Mouse (Mus musculus) forebrain, embryonic 14.5 days (tissue): ENCODE results near the gene Ppat. TPM values are rescaled to one million over a fixed set of nuclear protein-coding genes. Genes with fewer than 3 reads are reported as not detected.
A peak's percentile ranks its signal among the peaks of the same experiment; 100 is the strongest.
"Not testable (repeated sequence)": the region's sequence is repeated elsewhere in the genome, so short reads cannot be mapped to it uniquely, and the experiment has no call there.

Source experiments
- ATAC-seq: fragments of 200-750 bp; cut with Nextera tagmentation; 2 replicates; pipeline ENCODE4 v1.8.0; 2017; ENCODE audit warnings: mild to moderate bottlenecking, moderate library complexity
- DNase-seq: peaks from one replicate; pipeline ENCODE4 v3.0.0-alpha.2; 2015; ENCODE audit warnings: low spot score
- H3K27ac ChIP-seq: fragments of 300-500 bp; sonication (generic); 2 replicates; pipeline ENCODE4 v1.5.1; 2014; ENCODE audit warnings: low read depth, mild to moderate bottlenecking, control low read depth, low read length, moderate library complexity
- H3K27me3 ChIP-seq: fragments of 300-500 bp; sonication (generic); replicated peaks from 2 replicates; pipeline ENCODE4 v1.6.1; 2014; ENCODE audit warnings: low read length, control low read depth, mixed read lengths; ENCODE audit not compliant: control insufficient read depth, insufficient read depth
- H3K36me3 ChIP-seq: fragments of 300-500 bp; sonication (generic); 2 replicates; pipeline ENCODE4 v1.6.1; 2014; ENCODE audit warnings: low read length, control low read depth; ENCODE audit not compliant: control insufficient read depth, insufficient read depth
- H3K4me1 ChIP-seq: fragments of 300-500 bp; sonication (generic); 2 replicates; pipeline ENCODE4 v1.6.1; 2014; ENCODE audit warnings: antibody characterized with exemption, low read length, control low read depth; ENCODE audit not compliant: control insufficient read depth, insufficient read depth
- H3K4me2 ChIP-seq: fragments of 300-500 bp; sonication (generic); 2 replicates; pipeline ENCODE4 v1.6.1; 2014; ENCODE audit warnings: mild to moderate bottlenecking, control low read depth, low read length
- H3K4me3 ChIP-seq: fragments of 300-500 bp; sonication (generic); 2 replicates; pipeline ENCODE4 v1.5.1; 2014; ENCODE audit warnings: low read depth, low read length, control low read depth
- H3K9ac ChIP-seq: fragments of 300-500 bp; sonication (generic); 2 replicates; pipeline ENCODE4 v1.6.1; 2014; ENCODE audit warnings: mild to moderate bottlenecking, low read length, control low read depth, moderate library complexity
- H3K9me3 ChIP-seq: fragments of 300-500 bp; sonication (generic); replicated peaks from 2 replicates; pipeline ENCODE4 v1.6.1; 2016; ENCODE audit warnings: low read length, control low read depth, mixed read lengths; ENCODE audit not compliant: control insufficient read depth
- WGBS: fragments of 180-500 bp; shearing (Covaris S2); extraction: QIAGEN DNeasy Blood & Tissue Kit; methylation state at CpG from one replicate; pipeline ENCODE4 v1.1.7; 2014; 5-methylcytosine and 5-hydroxymethylcytosine counted together
- polyA plus RNA-seq: library from polyadenylated mRNA; unstranded; fragments of >200 nt; fragmentation: Nextera tagmentation; extraction: Ambion mirVana; gene quantifications from 2 replicates; pipeline ENCODE4 v1.2.1, GENCODE M21; 2014

Gene Ppat
- polyA plus RNA-seq, 1 experiment from 2014 or later = 19.5 TPM

DNA sequence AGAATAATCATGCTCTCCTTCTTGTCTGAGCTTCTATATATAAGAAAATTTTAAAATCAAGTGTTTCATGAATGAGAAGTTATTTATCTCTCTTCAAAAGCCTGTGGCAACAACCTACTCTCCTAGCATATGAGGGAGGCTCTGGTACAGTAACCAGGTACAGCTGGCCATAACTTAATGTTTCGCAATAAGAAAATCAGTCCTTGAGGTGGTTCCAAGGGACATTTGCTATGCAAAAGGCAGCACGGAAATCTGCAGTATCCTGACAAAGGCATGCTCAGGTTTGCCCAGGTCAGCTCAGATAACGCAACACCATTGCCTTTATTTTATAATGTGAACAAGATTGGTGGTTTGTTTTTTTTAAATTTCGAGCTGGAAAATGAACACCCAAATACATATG, 9.4 kb downstream of the Ppat start:
- WGBS = 95% methylated on average over 4 of the region's 4 CpGs
- H3K27me3 ChIP-seq = no peaks in the 10 kb centered on the region
- ATAC-seq (no peak), DNase-seq (no peak)
- H3K9me3 ChIP-seq = no peaks in the 10 kb centered on the region
- H3K27ac ChIP-seq = no peak overlapping the region
- no peak overlapping the region for H3K9ac ChIP-seq
- H3K36me3 ChIP-seq = peaks cover 5% of the 10 kb centered on the region; the same call in 1 of the 2 replicates
- no peak overlapping the region for H3K4me3 ChIP-seq
- peaks cover 4% of the 10 kb centered on the region; the same call in 1 of the 2 replicates for H3K4me1 ChIP-seq
- H3K4me2 ChIP-seq = no peak overlapping the region

DNA sequence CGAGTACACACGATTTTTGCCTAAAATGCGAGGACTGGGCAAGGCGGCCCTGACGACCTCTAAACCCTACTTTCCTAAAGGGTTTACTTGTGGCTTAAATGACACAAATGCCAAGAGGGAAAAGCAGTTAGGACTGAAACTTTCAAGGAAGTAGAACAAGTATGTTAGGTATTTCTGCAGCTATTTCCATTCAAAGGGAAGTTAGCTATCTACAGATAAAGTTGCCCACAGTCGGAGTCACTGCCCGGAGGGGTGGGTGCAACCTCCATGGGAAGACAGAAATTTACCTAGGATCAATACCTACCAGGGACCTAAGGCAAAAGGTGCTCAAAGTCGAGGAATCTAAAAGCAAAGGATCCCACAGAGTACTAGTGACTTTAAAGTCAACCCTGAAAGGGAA, 11.7 kb downstream of the Ppat start:
- Histone ChIP-seq H3K36me3 (peaks cover 5% of the 10 kb centered on the region; the same call in 1 of the 2 replicates), H3K4me1 (no peaks in the 10 kb centered on the region), H3K4me3 (no peak overlapping the region), H3K27ac (no peak overlapping the region), H3K27me3 (no peaks in the 10 kb centered on the region), H3K9ac (no peak overlapping the region), H3K4me2 (no peak overlapping the region), H3K9me3 (no peaks in the 10 kb centered on the region)
- no peak for ATAC-seq
- WGBS = 96% methylated on average over 8 of the region's 8 CpGs
- DNase-seq = no peak

DNA sequence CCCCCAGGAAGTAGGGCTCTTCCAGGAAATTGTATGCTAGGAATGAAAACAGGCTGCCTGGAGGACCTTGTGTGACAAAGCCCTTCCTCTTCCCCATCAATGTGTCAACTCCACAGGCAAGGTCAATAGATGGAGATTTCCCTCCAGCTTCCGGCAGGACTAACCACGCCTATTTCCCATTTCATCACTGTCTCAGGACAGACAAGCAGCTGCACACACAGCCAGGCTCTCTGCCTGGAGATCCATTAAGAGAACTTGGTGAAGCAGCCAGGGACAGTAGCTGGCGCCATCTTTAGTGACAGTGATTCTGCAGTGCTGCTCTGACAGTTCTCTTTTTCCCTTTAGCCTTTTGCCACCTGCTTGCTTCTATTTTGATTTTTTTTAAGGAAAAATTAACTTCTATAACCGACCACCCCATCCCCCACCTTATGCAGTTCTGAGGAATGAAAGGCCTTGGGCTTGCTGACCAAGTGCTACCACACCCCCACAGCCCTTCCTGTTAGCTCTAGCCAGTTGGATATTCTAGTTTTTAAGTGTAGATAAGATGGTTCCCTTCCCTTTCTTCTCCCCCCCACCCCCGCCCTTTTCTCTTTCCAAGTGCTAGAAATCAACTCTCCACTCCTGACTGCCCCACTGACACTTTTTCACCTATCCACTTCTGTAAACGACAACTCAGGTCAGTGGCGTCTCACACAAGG, 22.0 kb downstream of the Ppat start:
- no peaks in the 10 kb centered on the region for H3K4me1 ChIP-seq
- H3K27me3 ChIP-seq = no peaks in the 10 kb centered on the region
- no peak overlapping the region for H3K4me2 ChIP-seq
- peaks cover 3% of the 10 kb centered on the region; the same call in 1 of the 2 replicates for H3K9me3 ChIP-seq
- DNase-seq (no peak), ATAC-seq (no peak)
- H3K36me3 ChIP-seq = peaks cover 20% of the 10 kb centered on the region
- H3K4me3 ChIP-seq = no peak overlapping the region
- WGBS = 89% methylated on average over 7 of the region's 7 CpGs
- no peak overlapping the region for H3K9ac ChIP-seq
- H3K27ac ChIP-seq = no peak overlapping the region

DNA sequence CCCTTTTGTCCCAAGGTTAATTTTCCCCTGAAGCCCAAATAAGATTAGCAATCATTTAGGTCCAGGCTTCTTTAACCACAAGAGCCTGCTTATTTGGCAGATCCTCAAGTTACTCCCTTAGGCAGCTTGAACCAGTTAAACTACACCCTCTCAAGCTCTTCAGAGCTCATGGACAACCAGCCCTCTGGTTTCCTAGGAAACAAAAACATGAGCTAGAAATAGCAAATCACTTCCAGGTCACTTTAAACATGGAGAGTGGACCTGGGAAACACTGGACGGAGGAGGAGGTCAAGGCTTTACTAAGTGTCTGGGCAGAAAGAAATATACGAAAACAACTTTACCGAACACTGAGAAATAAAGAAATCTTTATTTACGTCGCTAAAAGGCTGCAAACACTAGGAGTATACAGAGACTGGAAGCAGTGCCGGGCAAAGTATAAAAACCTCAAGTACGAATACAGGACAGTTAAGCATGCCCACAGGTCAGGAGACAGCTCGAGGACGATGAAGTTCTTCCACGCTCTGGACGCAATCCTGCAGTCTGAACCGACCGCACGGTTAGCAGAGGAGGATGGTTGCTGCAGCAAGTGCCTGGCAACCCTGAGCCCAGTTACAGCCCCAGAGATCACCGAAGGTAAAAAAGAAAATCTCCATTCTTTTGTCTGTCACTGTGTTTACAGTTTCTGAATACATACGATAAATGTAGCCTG, 23.1 kb downstream of the Ppat start:
- no peak overlapping the region for H3K4me3 ChIP-seq
- DNase-seq (peak; percentile 50), ATAC-seq (no peak)
- H3K4me1 ChIP-seq = no peaks in the 10 kb centered on the region
- no peak overlapping the region for H3K4me2 ChIP-seq
- no peak overlapping the region for H3K27ac ChIP-seq
- 93% methylated on average over 16 of the region's 16 CpGs for WGBS
- no peaks in the 10 kb centered on the region for H3K27me3 ChIP-seq
- peaks cover 20% of the 10 kb centered on the region for H3K36me3 ChIP-seq
- peaks cover 3% of the 10 kb centered on the region; the same call in 1 of the 2 replicates for H3K9me3 ChIP-seq
- H3K9ac ChIP-seq = no peak overlapping the region

DNA sequence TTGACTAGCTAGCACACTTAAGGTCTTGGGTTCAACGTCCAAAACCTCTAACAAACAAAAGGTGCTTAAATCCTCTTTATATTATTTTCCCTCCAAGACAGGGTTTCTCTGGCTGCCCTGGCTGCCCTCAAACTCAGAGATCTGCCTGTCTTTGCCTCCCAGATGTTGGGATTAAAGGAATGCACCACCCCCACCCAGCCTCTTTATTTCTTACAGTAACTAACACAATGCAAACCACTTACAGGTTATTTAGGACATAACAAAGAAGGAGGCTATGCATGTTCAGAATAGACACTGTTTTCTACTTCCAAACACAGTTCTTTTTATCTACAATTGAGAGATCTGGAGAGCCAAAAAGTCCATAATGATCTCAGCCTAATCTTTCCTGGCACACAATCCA, 27.1 kb downstream of the Ppat start:
- Histone ChIP-seq H3K27ac (no peak overlapping the region), H3K4me3 (no peak overlapping the region), H3K9ac (no peak overlapping the region), H3K36me3 (peaks cover 40% of the 10 kb centered on the region), H3K4me1 (no peaks in the 10 kb centered on the region), H3K27me3 (no peaks in the 10 kb centered on the region), H3K4me2 (no peak overlapping the region), H3K9me3 (peaks cover 3% of the 10 kb centered on the region; the same call in 1 of the 2 replicates)
- WGBS = 73% methylated on average over 1 of the region's 1 CpGs
- ATAC-seq = no peak
- no peak for DNase-seq

DNA sequence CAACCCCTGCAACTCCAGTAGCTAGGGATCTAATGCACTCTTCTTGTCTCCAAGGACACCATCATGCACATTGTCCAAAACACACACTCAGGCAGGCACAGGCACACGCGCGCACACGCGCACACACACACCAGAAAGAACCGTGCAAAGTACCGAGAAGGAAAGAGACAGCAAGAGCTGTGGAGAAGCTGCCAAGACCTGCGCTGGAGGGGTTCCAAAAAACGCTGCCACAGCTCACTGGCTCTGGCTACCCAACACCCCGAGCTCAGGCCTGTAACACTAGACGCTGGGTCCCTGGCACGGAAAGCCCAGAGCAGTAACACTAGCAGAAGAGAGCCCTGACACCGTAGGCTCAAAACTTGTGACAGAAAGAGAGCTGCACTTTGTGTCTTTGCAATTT, 27.9 kb downstream of the Ppat start:
- 85% methylated on average over 13 of the region's 13 CpGs for WGBS
- Histone ChIP-seq H3K27me3 (no peaks in the 10 kb centered on the region), H3K36me3 (peaks cover 46% of the 10 kb centered on the region), H3K4me1 (no peaks in the 10 kb centered on the region), H3K27ac (no peak overlapping the region), H3K4me2 (no peak overlapping the region), H3K4me3 (no peak overlapping the region), H3K9me3 (peaks cover 3% of the 10 kb centered on the region; the same call in 1 of the 2 replicates), H3K9ac (no peak overlapping the region)
- ATAC-seq (no peak), DNase-seq (peak; percentile 41)

DNA sequence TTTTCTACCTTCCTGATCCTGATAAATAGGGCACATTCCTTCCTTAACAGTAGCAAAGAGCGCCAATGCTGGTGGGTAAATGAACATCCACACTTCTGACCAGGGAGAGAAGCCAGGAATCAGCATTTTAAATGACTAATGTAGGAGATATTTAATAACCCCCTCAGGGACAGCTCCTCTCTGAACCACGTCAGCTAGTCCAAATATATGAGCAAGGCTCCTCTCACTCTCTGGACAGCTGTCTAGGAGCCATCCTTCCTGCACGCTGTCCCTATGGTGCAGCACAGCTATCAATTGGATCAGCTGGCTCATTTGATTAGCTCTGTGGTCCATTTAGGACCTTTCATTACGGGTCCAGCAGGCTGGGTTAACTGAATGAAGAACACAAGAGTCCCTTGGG, 28.5 kb downstream of the Ppat start:
- H3K27me3 ChIP-seq = no peaks in the 10 kb centered on the region
- peaks cover 3% of the 10 kb centered on the region; the same call in 1 of the 2 replicates for H3K9me3 ChIP-seq
- H3K4me2 ChIP-seq = no peak overlapping the region
- H3K36me3 ChIP-seq = peaks cover 51% of the 10 kb centered on the region
- DNase-seq (no peak), ATAC-seq (no peak)
- no peak overlapping the region for H3K27ac ChIP-seq
- H3K4me1 ChIP-seq = no peaks in the 10 kb centered on the region
- no peak overlapping the region for H3K4me3 ChIP-seq
- WGBS = 95% methylated on average over 4 of the region's 4 CpGs
- no peak overlapping the region for H3K9ac ChIP-seq

DNA sequence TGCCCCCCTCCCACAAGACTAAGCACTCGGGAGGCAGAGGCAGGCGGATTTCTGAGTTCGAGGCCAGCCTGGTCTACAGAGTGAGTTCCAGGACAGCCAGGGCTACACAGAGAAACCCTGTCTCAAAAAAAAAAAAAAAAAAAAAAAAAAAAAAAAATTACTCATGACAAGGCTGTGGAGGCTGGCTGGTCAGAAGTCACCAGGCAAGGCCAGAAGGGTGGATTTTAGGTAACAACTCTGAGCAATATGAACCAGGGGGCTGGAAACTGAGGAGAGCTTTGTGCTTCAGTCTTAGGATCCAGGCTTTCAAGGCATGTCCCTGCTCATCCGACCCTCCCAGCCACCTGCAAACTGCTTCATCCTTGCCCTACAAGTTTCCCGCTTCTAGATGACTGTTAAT, 38.9 kb downstream of the Ppat start:
- not testable (repeated sequence) for H3K4me1 ChIP-seq, H3K27ac ChIP-seq, ATAC-seq, H3K4me2 ChIP-seq, H3K9me3 ChIP-seq, H3K9ac ChIP-seq, DNase-seq, H3K4me3 ChIP-seq, H3K27me3 ChIP-seq
- WGBS = 94% methylated on average over 5 of the region's 5 CpGs
- peaks cover 14% of the 10 kb centered on the region for H3K36me3 ChIP-seq

DNA sequence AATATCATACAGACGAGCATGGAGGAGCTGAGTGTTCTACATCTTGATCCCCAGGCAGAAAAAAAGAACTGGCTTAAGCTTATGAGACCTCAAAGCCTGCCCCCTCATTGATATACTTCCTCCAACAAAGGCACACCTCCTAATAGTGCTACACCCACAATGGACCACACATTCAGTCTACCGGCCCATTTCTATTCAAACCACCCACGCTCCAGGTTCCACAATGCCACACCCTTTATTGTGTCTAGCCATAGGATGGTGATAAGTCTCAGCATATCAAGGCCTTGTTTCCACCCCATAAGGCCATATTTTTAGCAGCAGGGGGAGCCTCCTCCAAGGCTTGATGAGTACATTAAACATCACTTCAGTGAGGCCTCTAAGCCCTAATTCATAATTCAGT, 40.6 kb downstream of the Ppat start:
- no peak for DNase-seq
- no peak for ATAC-seq
- Histone ChIP-seq H3K36me3 (peaks cover 14% of the 10 kb centered on the region), H3K4me3 (no peak overlapping the region), H3K4me1 (peaks cover 3% of the 10 kb centered on the region; the same call in 1 of the 2 replicates), H3K9ac (no peak overlapping the region), H3K4me2 (no peak overlapping the region), H3K9me3 (no peaks in the 10 kb centered on the region), H3K27me3 (no peaks in the 10 kb centered on the region), H3K27ac (no peak overlapping the region)
- 79% methylated on average over 3 of the region's 3 CpGs for WGBS
